Mouse (Mus musculus) kidney, adult 2 months (tissue): Measurements from ENCODE around the gene Lrrc58.

Source experiments
- CTCF ChIP-seq: fragments of 200-500 bp; conservative IDR thresholded peaks from 2 replicates; pipeline ENCODE4 v1.5.1; 2011; ENCODE audit warnings: low read depth, mild to moderate bottlenecking, control low read depth, low read length, moderate library complexity, mixed read lengths; ENCODE audit not compliant: insufficient read depth, insufficient read length
- POLR2A ChIP-seq: fragments of 200-500 bp; IDR thresholded peaks from one replicate; pipeline ENCODE4 v1.6.1; 2011; ENCODE audit warnings: low read depth, low read length, control low read depth

DNA sequence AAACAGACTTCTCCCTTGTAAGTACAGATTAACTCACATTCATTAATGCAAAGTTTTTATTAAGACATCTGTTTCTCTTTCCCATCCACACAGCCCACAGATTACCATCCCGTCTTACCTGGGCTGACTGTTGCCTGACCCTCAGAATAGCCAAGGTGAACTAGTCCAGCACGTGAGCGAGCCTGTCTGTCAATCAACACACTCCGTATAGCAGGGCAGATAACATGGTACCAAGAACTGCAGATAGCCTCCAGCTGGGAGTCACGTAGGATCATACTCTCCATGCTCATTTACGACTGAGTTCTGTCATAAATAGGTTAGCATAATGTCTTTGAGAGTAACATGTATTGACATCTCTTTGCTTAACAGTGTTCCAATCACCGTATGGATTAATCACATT is 7.2 kb upstream of the Lrrc58 start, which contains the start of gene Gm36028:
- TF ChIP-seq CTCF = no peak
- no peak for TF ChIP-seq POLR2A
